ENCODE assay signal across 15 mouse cellular contexts in genomic region chr1:194982931-194983690, GRCm38 (mm10). TPM values are rescaled to one million over a fixed set of nuclear protein-coding genes. Genes with fewer than 3 reads are reported as not detected.
A peak's percentile ranks its signal among the peaks of the same experiment; 100 is the strongest.
DNase-seq lines count a peak whose midpoint lies in the region; ATAC-seq and TF ChIP-seq lines count a peak whose summit lies in the region.
"Had no signal": no experiment of that assay in that cellular context is flagged by ENCODE, and none has a peak within 500 bp of the region (broad histone marks: within the 10 kb centered on the region; RNA-seq: fewer than 3 reads in every experiment).

No protein-coding gene starts in this region.

- peaks cover 30% of the 10 kb centered on the region; the same call in 1 of the 2 replicates for H3K79me2 ChIP-seq in liver, adult 2 months (ENCODE audit: control insufficient read depth, insufficient read depth, low read length)

- H3K9me3 ChIP-seq in forebrain, embryonic 15.5 days = no peaks in the 10 kb centered on the region
- no peaks in the 10 kb centered on the region for H3K9me3 ChIP-seq in forebrain, embryonic 11.5 days (ENCODE audit: control insufficient read depth, low read length)
- no peaks in the 10 kb centered on the region for H3K9me3 ChIP-seq in liver, postnatal 0 days (ENCODE audit: low read length)
- H3K9me3 ChIP-seq: embryonic facial prominence, embryonic 12.5 days had no signal

- ATAC-seq in forebrain, embryonic 15.5 days (replicated peaks) = peak; percentile 32; the same call in 1 of the 2 replicates
- ATAC-seq in forebrain, embryonic 11.5 days (replicated peaks; ENCODE audit: low FRiP score) = no peak
- ATAC-seq in liver, postnatal 0 days = no peak

- H3K9ac ChIP-seq in forebrain, embryonic 15.5 days (replicated peaks) = no peak overlapping the region
- H3K9ac ChIP-seq in forebrain, embryonic 11.5 days (ENCODE audit: low read length) = no peak overlapping the region
- no peak overlapping the region for H3K9ac ChIP-seq in liver, adult 2 months (ENCODE audit: low read depth, low read length)
- no peak overlapping the region for H3K9ac ChIP-seq in liver, postnatal 0 days (replicated peaks)
- H3K9ac ChIP-seq: embryonic facial prominence, embryonic 12.5 days; liver, embryonic 14.5 days had no signal

- no peak for TF ChIP-seq EP300 in liver, postnatal 0 days (IDR thresholded peaks at IDR 0.05; ENCODE audit: low read depth)

- no peaks in the 10 kb centered on the region for H3K27me3 ChIP-seq in forebrain, embryonic 15.5 days
- H3K27me3 ChIP-seq in forebrain, embryonic 11.5 days (ENCODE audit: control insufficient read depth, insufficient read depth, low read length) = no peaks in the 10 kb centered on the region
- no peaks in the 10 kb centered on the region for H3K27me3 ChIP-seq in liver, adult 2 months (ENCODE audit: control insufficient read depth, insufficient read depth, low read length)
- no peaks in the 10 kb centered on the region for H3K27me3 ChIP-seq in liver, postnatal 0 days (ENCODE audit: insufficient read depth, low read length)
- H3K27me3 ChIP-seq: embryonic facial prominence, embryonic 12.5 days had no signal

- no peaks in the 10 kb centered on the region for H3K36me3 ChIP-seq in forebrain, embryonic 15.5 days
- no peaks in the 10 kb centered on the region for H3K36me3 ChIP-seq in forebrain, embryonic 11.5 days (ENCODE audit: control insufficient read depth, insufficient read depth, low read length)
- H3K36me3 ChIP-seq in liver, adult 2 months (ENCODE audit: control insufficient read depth, insufficient read depth, low read length) = peaks cover 2% of the 10 kb centered on the region; the same call in 1 of the 2 replicates
- H3K36me3 ChIP-seq in liver, postnatal 0 days (replicated peaks; ENCODE audit: insufficient read depth, low read length) = no peaks in the 10 kb centered on the region
- H3K36me3 ChIP-seq: embryonic facial prominence, embryonic 12.5 days had no signal

- no peak for TF ChIP-seq POLR2A in liver, adult 2 months (IDR thresholded peaks at IDR 0.05; ENCODE audit: extremely low read depth, insufficient read depth, low read length)

- no peak for DNase-seq in forebrain, embryonic 11.5 days (ENCODE audit: low spot score)
- DNase-seq in liver, adult 2 months (ENCODE audit: extremely low read depth, low read depth, low spot score) = peak; percentile 45
- DNase-seq in liver, postnatal 0 days = no peak
- DNase-seq in cerebellum, postnatal 25 days = peak; percentile 31 to 42
- no peak for DNase-seq in thymus, adult 18-20 months
- DNase-seq in ovary, adult 18-20 months (ENCODE audit: low spot score) = no peak
- no peak for DNase-seq in thymus, postnatal 4 days
- DNase-seq: adrenal gland, adult 2 months; heart, postnatal 10 days; kidney, postnatal 14 days; lung, postnatal 36 days; midbrain, embryonic 14.5 days had no signal

- no peak overlapping the region for H3K4me2 ChIP-seq in forebrain, embryonic 15.5 days (replicated peaks)
- H3K4me2 ChIP-seq in forebrain, embryonic 11.5 days (ENCODE audit: low read depth, low read length, severe bottlenecking) = no peak overlapping the region
- H3K4me2 ChIP-seq in liver, postnatal 0 days (ENCODE audit: low read depth, low read length) = no peak overlapping the region
- H3K4me2 ChIP-seq: embryonic facial prominence, embryonic 12.5 days had no signal

- H3K27ac ChIP-seq in forebrain, embryonic 15.5 days (replicated peaks) = 0 out of 2 replicates have a peak overlapping the region, but pooled peaks have one; percentile 29
- H3K27ac ChIP-seq in forebrain, embryonic 11.5 days (ENCODE audit: low read depth, low read length) = no peak overlapping the region
- no peak overlapping the region for H3K27ac ChIP-seq in liver, adult 2 months (replicated peaks; ENCODE audit: insufficient read depth, low read depth, low read length)
- H3K27ac ChIP-seq in liver, postnatal 0 days (ENCODE audit: low read depth) = no peak overlapping the region
- H3K27ac ChIP-seq: embryonic facial prominence, embryonic 12.5 days; liver, embryonic 14.5 days had no signal

- H3K4me3 ChIP-seq in forebrain, embryonic 15.5 days = no peak overlapping the region
- no peak overlapping the region for H3K4me3 ChIP-seq in forebrain, embryonic 11.5 days (ENCODE audit: low read depth, low read length)
- H3K4me3 ChIP-seq in liver, adult 2 months (ENCODE audit: insufficient read depth, low read depth, low read length) = no peak overlapping the region
- no peak overlapping the region for H3K4me3 ChIP-seq in liver, postnatal 0 days (ENCODE audit: low read depth, low read length)
- H3K4me3 ChIP-seq: embryonic facial prominence, embryonic 12.5 days had no signal

- peaks cover 1% of the 10 kb centered on the region for H3K4me1 ChIP-seq in forebrain, embryonic 15.5 days
- H3K4me1 ChIP-seq in forebrain, embryonic 11.5 days (replicated peaks; ENCODE audit: control insufficient read depth, insufficient read depth, low read length) = no peaks in the 10 kb centered on the region
- peaks cover 22% of the 10 kb centered on the region for H3K4me1 ChIP-seq in liver, adult 2 months (ENCODE audit: control insufficient read depth, insufficient read depth, low read length)
- H3K4me1 ChIP-seq in liver, postnatal 0 days (ENCODE audit: insufficient read depth) = peaks cover 20% of the 10 kb centered on the region

- no peak for TF ChIP-seq CTCF in liver, adult 2 months (IDR thresholded peaks at IDR 0.05; ENCODE audit: low read depth, low read length)
- TF ChIP-seq CTCF in liver, postnatal 0 days (IDR thresholded peaks at IDR 0.05; ENCODE audit: low read depth) = no peak

- 53% methylated on average over 5 of the region's 5 CpGs for WGBS in forebrain, embryonic 15.5 days
- WGBS in forebrain, embryonic 11.5 days = 89% methylated on average over 5 of the region's 5 CpGs
- 51% methylated on average over 5 of the region's 5 CpGs for WGBS in liver, adult 2 months
- 75% methylated on average over 5 of the region's 5 CpGs for WGBS in liver, postnatal 0 days (ENCODE audit: insufficient replicate concordance)

RNA-seq across cellular contexts. Expression of gene Cd34, which starts 44.5 kb away (rescaled TPM):
- polyA plus RNA-seq in forebrain, embryonic 15.5 days (2015; fragmentation: Nextera tagmentation; extraction: Ambion mirVana) = 25.2 and 26.3 TPM in 2 replicates
- 51.0 and 54.7 TPM in 2 replicates for polyA plus RNA-seq in forebrain, embryonic 11.5 days (2014; fragmentation: Nextera tagmentation; extraction: Ambion mirVana)
- total RNA-seq in liver, adult 2 months (2014; rRNA removed) = 1.7 and 2.4 TPM in 2 replicates
- 0.40 and 0.72 TPM in 2 replicates for polyA plus RNA-seq in liver, adult 2 months (2012; rRNA removed)
- 6.4 and 6.5 TPM in 2 replicates for polyA plus RNA-seq in liver, postnatal 0 days (2015; fragmentation: Nextera tagmentation; extraction: Ambion mirVana)

Comparison
In these comparisons a context has a peak if more than half of its experiments do, and no peak if none do; other contexts are left out.
1. DNase-seq: peak in liver, adult 2 months (single experiment) and cerebellum, postnatal 25 days (2 of 2); none in forebrain, embryonic 11.5 days (single experiment), liver, postnatal 0 days (single experiment), thymus, adult 18-20 months (0 of 2), ovary, adult 18-20 months (single experiment) and thymus, postnatal 4 days (single experiment).